Mouse (Mus musculus): Measurements from ENCODE around the gene Cox19.

DNA sequence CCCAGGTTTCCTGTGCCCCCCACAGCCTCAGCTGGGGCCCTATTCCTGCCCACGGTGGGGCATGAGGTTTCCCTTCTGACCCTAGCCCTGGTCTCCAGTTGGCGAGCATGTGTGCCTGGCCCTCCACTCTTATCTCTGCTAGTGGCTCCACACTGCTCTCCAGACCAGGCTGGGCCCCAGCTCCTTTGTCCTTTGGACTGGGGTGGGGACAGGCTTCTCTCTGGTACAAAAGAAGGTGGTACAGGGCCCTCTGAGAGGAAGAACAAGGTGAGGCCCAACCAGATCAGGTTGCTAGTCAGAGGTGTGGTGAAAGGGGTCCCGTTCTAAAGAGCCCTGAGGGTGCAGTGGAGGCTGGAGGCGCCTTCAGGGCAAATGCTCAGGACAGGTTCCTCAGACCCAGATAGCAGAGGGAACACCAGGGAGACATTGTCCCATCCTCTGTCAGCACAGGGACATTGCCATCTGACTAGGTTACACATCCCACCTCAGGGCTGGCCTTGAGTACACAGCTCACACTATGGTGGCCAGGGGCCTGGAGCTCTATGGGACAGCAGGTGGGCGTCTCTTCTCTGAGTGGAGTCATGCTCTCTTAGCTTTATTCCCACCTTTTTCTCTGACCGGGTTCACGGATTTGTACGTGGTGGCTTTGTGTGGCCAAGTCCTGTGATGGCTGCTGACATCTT is 18.5 kb downstream of the Cox19 start:
- TF ChIP-seq CTCF (IDR thresholded peaks at IDR 0.05; ENCODE audit: borderline replicate concordance, insufficient read depth, low read length) (no peak), POLR2A (IDR thresholded peaks at IDR 0.05; ENCODE audit: low read depth, low read length) (no peak)
